Mouse (Mus musculus): ENCODE measurements around the gene Flcn.

Gene Flcn

GRCm38 (mm10) chr11:59758191-59758985 is 51.4 kb downstream of the Flcn start:
- no peak for TF ChIP-seq GATA4 (IDR thresholded peaks at IDR 0.05; ENCODE audit: insufficient replicate concordance, low read length)

- TF ChIP-seq GATA4 (IDR thresholded peaks at IDR 0.05; ENCODE audit: insufficient replicate concordance, low read length), result no peak
Observed at GRCm38 (mm10) chr11:59756351-59756750, 53.5 kb downstream of the Flcn start.

DNA sequence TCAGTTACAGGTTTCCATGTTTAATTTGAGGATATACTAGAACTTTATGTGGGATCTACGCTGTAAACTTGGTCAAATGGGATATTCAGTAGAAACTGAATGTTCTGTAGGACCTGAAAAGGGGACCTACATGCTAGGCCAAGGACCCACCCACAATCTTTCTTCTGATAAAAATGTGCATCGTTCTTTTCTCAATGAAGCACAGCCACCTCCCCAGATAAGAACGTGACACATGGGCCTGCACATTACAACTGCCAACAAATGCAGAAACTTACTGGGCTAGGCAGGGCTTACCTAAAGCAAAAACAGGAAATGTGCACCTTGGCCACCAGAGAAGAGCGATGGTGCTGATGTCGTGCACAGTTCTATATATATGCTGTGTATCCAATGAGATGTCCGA is 55.3 kb downstream of the Flcn start:
- no peak for TF ChIP-seq GATA4 (IDR thresholded peaks at IDR 0.05; ENCODE audit: insufficient replicate concordance, low read length)

DNA sequence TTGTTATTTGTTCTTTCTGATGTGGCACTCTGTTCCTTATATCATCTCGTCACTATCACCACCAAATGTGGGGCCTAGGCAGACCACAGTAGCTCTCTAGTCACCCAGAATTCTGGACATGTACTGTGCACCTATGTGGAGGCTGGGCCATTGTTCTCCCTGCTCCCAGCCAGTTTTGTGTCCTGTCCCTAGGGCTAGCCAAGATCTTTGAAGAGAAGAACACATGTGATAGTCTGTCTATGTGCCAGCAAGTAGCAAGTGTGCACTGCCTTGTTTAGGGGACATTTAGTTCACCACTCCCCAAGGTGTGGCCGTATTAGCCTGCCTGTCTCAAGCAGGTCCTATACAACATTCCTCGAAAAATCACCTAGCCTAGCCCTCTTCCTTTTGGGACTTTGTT is 60.8 kb downstream of the Flcn start:
- TF ChIP-seq GATA4 (IDR thresholded peaks at IDR 0.05; ENCODE audit: insufficient replicate concordance, low read length), result no peak

DNA sequence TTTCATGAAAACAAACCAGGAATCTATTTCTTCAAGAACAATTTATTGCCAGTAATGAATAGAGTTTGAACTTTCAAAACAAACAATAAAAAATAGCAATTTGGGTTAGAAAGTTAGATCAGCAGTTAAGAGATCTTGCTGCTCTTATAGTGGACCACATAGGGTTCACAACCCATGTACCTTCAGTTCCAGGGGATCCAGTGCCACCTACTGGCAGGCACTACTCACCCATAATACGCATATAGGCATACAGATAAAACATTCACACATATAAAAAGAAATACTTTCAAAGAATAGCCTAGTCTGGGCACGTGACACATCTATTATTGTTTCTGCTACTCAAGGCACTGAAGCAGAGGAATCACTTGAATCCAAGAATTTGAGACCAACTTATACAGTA is 63.2 kb downstream of the Flcn start:
- no peak for TF ChIP-seq GATA4 (IDR thresholded peaks at IDR 0.05; ENCODE audit: insufficient replicate concordance, low read length)

GRCm38 (mm10) chr11:59745851-59746250 is 64.0 kb downstream of the Flcn start:
- TF ChIP-seq GATA4 (IDR thresholded peaks at IDR 0.05; ENCODE audit: insufficient replicate concordance, low read length), result no peak

GRCm38 (mm10) chr11:59744374-59744773 is 65.4 kb downstream of the Flcn start:
- no peak for TF ChIP-seq GATA4 (IDR thresholded peaks at IDR 0.05; ENCODE audit: insufficient replicate concordance, low read length)

DNA sequence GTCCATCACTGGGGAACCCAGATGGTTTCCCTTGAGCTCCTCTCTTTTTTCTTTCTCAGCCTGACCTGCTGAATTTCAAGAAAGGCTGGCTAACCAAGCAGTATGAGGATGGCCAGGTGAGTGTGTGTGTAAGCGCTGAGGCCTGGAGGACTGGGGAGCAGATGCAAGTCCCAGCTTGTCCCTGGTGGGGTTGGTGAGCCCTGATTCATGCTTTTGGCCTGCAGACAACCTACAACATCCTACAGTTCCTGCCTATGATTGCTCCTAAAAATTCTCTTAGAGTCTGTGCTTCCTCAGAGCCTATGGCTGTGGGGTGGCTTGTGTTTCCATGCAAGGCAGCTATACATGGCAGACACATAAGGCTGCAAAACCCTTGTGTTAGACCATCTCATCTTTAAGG is 66.1 kb downstream of the Flcn start:
- no peak for TF ChIP-seq GATA4 (IDR thresholded peaks at IDR 0.05; ENCODE audit: insufficient replicate concordance, low read length)

DNA sequence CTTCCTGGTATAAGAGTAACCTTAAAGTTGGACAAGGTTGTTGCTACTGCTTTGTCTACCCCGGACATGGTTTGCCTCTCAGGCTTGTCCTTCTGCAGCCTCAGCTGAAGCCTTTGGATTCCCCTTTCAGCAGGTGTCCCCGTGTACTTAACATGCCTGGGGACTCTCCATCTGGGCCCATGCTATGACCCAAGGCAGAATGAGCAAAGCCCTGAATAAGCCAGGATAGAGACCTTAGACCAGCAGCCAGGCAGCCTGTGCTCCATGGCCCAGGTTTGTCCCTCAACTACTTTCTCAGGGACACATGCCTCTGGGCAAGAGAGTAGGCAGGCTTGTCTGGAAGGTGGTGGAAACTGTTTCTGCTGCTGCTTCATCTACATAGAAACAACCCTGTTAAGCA is 66.5 kb downstream of the Flcn start:
- no peak for TF ChIP-seq GATA4 (IDR thresholded peaks at IDR 0.05; ENCODE audit: insufficient replicate concordance, low read length)

GRCm38 (mm10) chr11:59741915-59742314 is 67.9 kb downstream of the Flcn start:
- no peak for TF ChIP-seq GATA4 (IDR thresholded peaks at IDR 0.05; ENCODE audit: insufficient replicate concordance, low read length)

Data from liver, adult (tissue).